Mouse (Mus musculus): ENCODE measurements at regions not wholly inside any gene's neighbourhood (a gene's known extent, or its start where the extent isn't known, plus 50 kb on each side); places are given as distances from the start of the nearest gene placed in this dataset.

DNA sequence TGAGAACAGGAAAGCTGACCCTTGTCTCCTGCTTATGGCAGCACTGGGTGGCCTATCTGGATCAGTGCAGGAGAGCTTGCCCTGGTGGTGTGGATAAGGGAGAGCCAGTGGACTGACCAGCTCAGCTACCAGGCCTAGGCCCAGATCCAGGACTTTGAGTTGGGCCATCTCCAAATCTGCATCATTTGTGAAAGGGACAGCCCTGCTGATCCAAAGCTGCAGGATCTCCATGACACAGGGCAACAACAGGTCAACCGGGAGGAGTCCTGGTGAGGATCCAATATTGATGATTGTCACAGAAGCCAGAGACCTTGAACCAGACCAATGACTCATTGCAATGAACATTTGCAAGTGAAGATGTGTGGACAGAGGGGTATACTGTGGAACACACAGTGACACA is 256.2 kb upstream of the Rtl1 start:
- Histone ChIP-seq H3K4me3 (ENCODE audit: insufficient read depth, low read length) (no peak overlapping the region), H3K27ac (ENCODE audit: insufficient read depth, low read length) (no peak overlapping the region), H3K4me1 (ENCODE audit: control insufficient read depth, insufficient read depth, low read length) (no peaks in the 10 kb centered on the region)
- TF ChIP-seq CTCF (IDR thresholded peaks at IDR 0.05; ENCODE audit: extremely low read depth, insufficient read depth, low read length) (no peak), POLR2A (IDR thresholded peaks at IDR 0.05; ENCODE audit: extremely low read depth, insufficient read depth, low read length) (no peak)

DNA sequence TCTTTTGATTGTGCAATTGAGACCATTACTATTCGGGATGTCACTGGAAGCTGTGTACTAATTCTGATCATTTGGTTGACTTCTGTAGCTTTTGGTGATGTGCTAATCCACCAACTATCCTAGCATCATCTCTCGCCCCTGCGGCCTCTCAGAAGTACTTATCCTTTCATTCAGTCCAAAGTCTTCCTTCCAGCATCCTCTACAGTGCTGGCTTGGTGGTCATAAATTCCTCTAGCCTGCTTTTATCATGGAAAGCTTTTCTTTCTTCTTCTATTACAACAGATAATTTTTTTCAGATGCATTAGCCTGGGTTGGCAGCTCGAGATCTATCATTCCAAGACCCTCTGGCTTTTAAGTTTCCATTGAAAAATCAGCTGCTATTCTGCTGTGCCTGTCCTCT is 257.6 kb upstream of the Rtl1 start:
- H3K4me3 ChIP-seq (ENCODE audit: insufficient read depth, low read length), result no peak overlapping the region
- H3K4me1 ChIP-seq (ENCODE audit: control insufficient read depth, insufficient read depth, low read length), result no peaks in the 10 kb centered on the region
- H3K27ac ChIP-seq (ENCODE audit: insufficient read depth, low read length), result no peak overlapping the region
- no peak for TF ChIP-seq POLR2A (IDR thresholded peaks at IDR 0.05; ENCODE audit: extremely low read depth, insufficient read depth, low read length)
- no peak for TF ChIP-seq CTCF (IDR thresholded peaks at IDR 0.05; ENCODE audit: extremely low read depth, insufficient read depth, low read length)

DNA sequence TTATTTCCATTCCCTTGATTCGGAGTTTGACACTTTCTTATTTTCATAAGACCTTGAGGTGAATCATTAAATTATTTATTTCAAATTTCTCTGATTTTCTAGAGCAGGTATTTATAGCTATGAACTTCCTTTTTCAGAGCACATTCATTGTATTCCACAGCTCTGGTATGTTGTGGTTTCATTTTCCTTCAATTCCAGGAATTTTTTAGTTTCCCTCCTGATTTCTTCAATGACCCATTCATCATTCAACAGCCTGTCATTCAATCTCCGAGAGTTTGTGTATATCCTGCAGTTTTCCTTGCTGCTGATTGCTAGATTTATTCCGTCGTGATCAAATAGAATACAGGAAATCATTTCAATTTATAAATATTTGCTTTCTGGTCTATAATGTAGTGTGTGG is 264.7 kb upstream of the Rtl1 start:
- Histone ChIP-seq H3K4me3 (ENCODE audit: insufficient read depth, low read length) (no peak overlapping the region), H3K4me1 (ENCODE audit: control insufficient read depth, insufficient read depth, low read length) (no peaks in the 10 kb centered on the region), H3K27ac (ENCODE audit: insufficient read depth, low read length) (no peak overlapping the region)
- TF ChIP-seq POLR2A (IDR thresholded peaks at IDR 0.05; ENCODE audit: extremely low read depth, insufficient read depth, low read length), result no peak
- no peak for TF ChIP-seq CTCF (IDR thresholded peaks at IDR 0.05; ENCODE audit: extremely low read depth, insufficient read depth, low read length)

DNA sequence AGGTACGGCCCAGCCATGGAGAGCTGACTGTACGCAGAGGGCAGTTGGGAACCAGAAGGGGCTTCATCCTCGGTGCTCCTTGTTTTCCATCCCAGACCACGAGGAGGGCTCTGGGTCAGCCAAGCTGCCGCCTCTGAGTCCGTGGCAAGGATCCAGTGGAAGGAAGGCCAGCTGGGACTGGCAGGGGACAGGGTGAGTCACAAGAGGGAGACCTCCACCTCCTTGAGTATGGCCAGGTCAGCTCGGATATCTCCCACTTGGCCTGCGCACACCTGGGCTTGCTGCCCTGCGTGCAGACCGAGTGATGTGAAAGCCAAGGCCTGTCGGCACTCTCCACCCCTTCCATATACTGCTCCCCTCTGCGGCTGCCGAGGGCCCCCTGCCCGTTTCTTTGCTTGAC is 270.9 kb upstream of the Rtl1 start:
- no peak for TF ChIP-seq POLR2A (IDR thresholded peaks at IDR 0.05; ENCODE audit: extremely low read depth, insufficient read depth, low read length)
- TF ChIP-seq CTCF (IDR thresholded peaks at IDR 0.05; ENCODE audit: extremely low read depth, insufficient read depth, low read length), result no peak
- H3K27ac ChIP-seq (ENCODE audit: insufficient read depth, low read length), result no peak overlapping the region
- no peaks in the 10 kb centered on the region for H3K4me1 ChIP-seq (ENCODE audit: control insufficient read depth, insufficient read depth, low read length)
- no peak overlapping the region for H3K4me3 ChIP-seq (ENCODE audit: insufficient read depth, low read length)

GRCm38 (mm10) chr12:109874466-109874865 is 274.3 kb upstream of the Rtl1 start:
- TF ChIP-seq CTCF (IDR thresholded peaks at IDR 0.05; ENCODE audit: extremely low read depth, insufficient read depth, low read length), result no peak
- no peak for TF ChIP-seq POLR2A (IDR thresholded peaks at IDR 0.05; ENCODE audit: extremely low read depth, insufficient read depth, low read length)
- H3K4me1 ChIP-seq (ENCODE audit: control insufficient read depth, insufficient read depth, low read length), result no peaks in the 10 kb centered on the region

GRCm38 (mm10) chr12:109881108-109881507 is 281.0 kb upstream of the Rtl1 start:
- H3K4me1 ChIP-seq (ENCODE audit: control insufficient read depth, insufficient read depth, low read length), result no peaks in the 10 kb centered on the region
- no peak for TF ChIP-seq CTCF (IDR thresholded peaks at IDR 0.05; ENCODE audit: extremely low read depth, insufficient read depth, low read length)
- no peak for TF ChIP-seq POLR2A (IDR thresholded peaks at IDR 0.05; ENCODE audit: extremely low read depth, insufficient read depth, low read length)
- no peak overlapping the region for H3K27ac ChIP-seq (ENCODE audit: insufficient read depth, low read length)
- no peak overlapping the region for H3K4me3 ChIP-seq (ENCODE audit: insufficient read depth, low read length)

More at GRCm38 (mm10) chr12:109874466-109874865, 274.3 kb upstream of the Rtl1 start:
- Histone ChIP-seq H3K27ac (ENCODE audit: insufficient read depth, low read length) (no peak overlapping the region), H3K4me3 (ENCODE audit: insufficient read depth, low read length) (no peak overlapping the region)

DNA sequence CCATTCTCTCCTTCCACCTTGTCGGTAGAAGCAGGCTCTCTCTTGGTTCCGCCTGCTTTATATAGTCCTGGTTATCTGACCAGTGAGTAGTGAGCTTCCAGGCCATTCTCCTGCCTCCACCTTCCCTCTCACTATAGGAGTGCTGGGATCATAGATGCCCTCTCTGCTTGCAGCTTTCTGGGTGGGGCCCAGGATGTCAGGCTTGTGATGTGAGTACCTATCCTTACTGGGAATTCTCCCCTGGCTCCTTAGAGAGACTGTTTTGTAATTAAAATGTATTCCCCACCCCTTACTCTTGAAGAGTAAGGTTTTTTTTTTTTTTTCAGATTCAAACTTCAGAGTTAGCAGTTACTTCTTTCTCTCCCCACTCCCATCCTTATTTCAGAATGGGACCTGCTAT is 291.1 kb upstream of the Rtl1 start:
- no peak overlapping the region for H3K4me3 ChIP-seq (ENCODE audit: insufficient read depth, low read length)
- no peaks in the 10 kb centered on the region for H3K4me1 ChIP-seq (ENCODE audit: control insufficient read depth, insufficient read depth, low read length)
- H3K27ac ChIP-seq (ENCODE audit: insufficient read depth, low read length), result no peak overlapping the region
- TF ChIP-seq CTCF (IDR thresholded peaks at IDR 0.05; ENCODE audit: extremely low read depth, insufficient read depth, low read length) (no peak), POLR2A (IDR thresholded peaks at IDR 0.05; ENCODE audit: extremely low read depth, insufficient read depth, low read length) (no peak)

- Histone ChIP-seq H3K4me1 (ENCODE audit: control insufficient read depth, insufficient read depth, low read length) (no peaks in the 10 kb centered on the region), H3K4me3 (ENCODE audit: insufficient read depth, low read length) (no peak overlapping the region), H3K27ac (ENCODE audit: insufficient read depth, low read length) (no peak overlapping the region)
- TF ChIP-seq POLR2A (IDR thresholded peaks at IDR 0.05; ENCODE audit: extremely low read depth, insufficient read depth, low read length) (no peak), CTCF (IDR thresholded peaks at IDR 0.05; ENCODE audit: extremely low read depth, insufficient read depth, low read length) (no peak)
These were observed 292.7 kb upstream of the Rtl1 start for GRCm38 (mm10) chr12:109892834-109893233.

- Histone ChIP-seq H3K27ac (ENCODE audit: insufficient read depth, low read length) (no peak overlapping the region), H3K4me3 (ENCODE audit: insufficient read depth, low read length) (no peak overlapping the region), H3K4me1 (ENCODE audit: control insufficient read depth, insufficient read depth, low read length) (no peaks in the 10 kb centered on the region)
- TF ChIP-seq POLR2A (IDR thresholded peaks at IDR 0.05; ENCODE audit: extremely low read depth, insufficient read depth, low read length), result no peak
- TF ChIP-seq CTCF (IDR thresholded peaks at IDR 0.05; ENCODE audit: extremely low read depth, insufficient read depth, low read length), result no peak
These were observed 293.5 kb upstream of the Rtl1 start for GRCm38 (mm10) chr12:109893657-109894056.

- Histone ChIP-seq H3K4me3 (ENCODE audit: insufficient read depth, low read length) (no peak overlapping the region), H3K4me1 (ENCODE audit: control insufficient read depth, insufficient read depth, low read length) (no peaks in the 10 kb centered on the region), H3K27ac (ENCODE audit: insufficient read depth, low read length) (no peak overlapping the region)
- no peak for TF ChIP-seq POLR2A (IDR thresholded peaks at IDR 0.05; ENCODE audit: extremely low read depth, insufficient read depth, low read length)
- no peak for TF ChIP-seq CTCF (IDR thresholded peaks at IDR 0.05; ENCODE audit: extremely low read depth, insufficient read depth, low read length)
These were observed 295.3 kb upstream of the Rtl1 start for GRCm38 (mm10) chr12:109895389-109895788.

GRCm38 (mm10) chr12:109896397-109896796 is 296.3 kb upstream of the Rtl1 start:
- no peak for TF ChIP-seq CTCF (IDR thresholded peaks at IDR 0.05; ENCODE audit: extremely low read depth, insufficient read depth, low read length)
- no peak for TF ChIP-seq POLR2A (IDR thresholded peaks at IDR 0.05; ENCODE audit: extremely low read depth, insufficient read depth, low read length)
- H3K4me1 ChIP-seq (ENCODE audit: control insufficient read depth, insufficient read depth, low read length), result no peaks in the 10 kb centered on the region
- H3K4me3 ChIP-seq (ENCODE audit: insufficient read depth, low read length), result no peak overlapping the region
- no peak overlapping the region for H3K27ac ChIP-seq (ENCODE audit: insufficient read depth, low read length)

All from cortical plate, adult 2 months (tissue).